Mouse (Mus musculus): Measurements from ENCODE around the gene Tcf15. TPM values are rescaled to one million over a fixed set of nuclear protein-coding genes. Genes with fewer than 3 reads are reported as not detected.

Gene Tcf15
- total RNA-seq, 2 experiments from 2014 or later: 29.6 to 38.0 TPM

GRCm38 (mm10) chr2:152128597-152128996 is 14.8 kb upstream of the Tcf15 start:
- no peak for DNase-seq

DNA sequence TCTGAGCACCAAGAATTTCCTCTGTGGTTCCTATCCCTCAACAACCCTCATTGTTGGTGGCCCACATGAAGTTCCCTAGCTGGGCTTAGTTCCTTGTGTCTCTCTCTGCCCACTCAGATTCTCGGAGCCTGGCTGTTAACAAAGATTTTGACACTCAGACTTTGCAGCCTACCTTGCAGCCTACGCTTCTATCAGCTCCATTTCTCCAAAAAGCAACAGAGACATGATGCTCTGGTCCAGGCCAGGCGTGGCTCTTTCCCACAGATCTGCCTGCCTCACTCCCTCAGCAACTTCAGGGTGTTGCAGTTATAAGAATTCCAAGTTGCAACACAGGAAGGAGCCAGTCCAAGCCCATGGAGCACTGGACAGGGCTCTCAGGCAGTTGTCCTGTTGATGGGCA is 13.6 kb upstream of the Tcf15 start:
- no peak for DNase-seq

DNA sequence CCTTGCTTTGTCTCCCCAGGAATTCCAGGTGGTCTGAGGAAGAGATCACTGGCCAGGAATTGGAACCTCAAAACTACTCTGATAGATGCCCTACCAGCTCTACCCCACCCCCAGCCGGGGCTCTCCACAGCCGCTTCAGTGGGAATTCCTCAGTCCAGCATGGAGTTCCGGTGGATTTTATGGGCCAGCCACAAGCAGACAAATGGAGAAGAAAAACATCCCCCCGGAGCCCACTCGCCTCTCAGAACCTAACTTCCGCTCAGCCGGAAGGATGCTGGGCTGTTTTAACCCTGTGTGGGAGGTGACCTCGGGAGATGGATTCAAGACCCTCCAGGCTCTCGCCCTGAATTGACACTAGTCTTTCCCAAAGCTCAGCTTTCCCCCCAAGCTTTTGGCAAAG is 11.3 kb upstream of the Tcf15 start:
- no peak for DNase-seq

DNA sequence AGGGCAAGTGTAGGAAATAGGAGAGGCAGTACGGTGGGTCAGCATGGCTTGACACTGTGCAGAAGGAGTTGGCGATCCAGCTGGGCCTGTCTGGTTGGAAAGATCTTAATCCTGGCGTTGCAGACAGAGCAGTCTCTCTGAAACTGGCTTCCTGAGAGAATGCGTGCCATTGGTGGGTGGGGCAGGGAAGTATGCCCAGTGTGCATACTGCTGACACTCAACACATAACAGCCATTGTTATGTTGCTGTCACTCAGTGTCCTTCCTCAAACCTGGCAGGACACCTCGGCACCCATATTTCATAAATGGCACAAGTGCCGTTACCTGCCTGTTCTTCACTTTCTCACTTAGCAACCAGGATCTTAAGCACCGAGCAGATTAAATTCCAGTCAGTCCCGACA is 10.7 kb upstream of the Tcf15 start:
- DNase-seq: no peak

GRCm38 (mm10) chr2:152139191-152139987 is 4.0 kb upstream of the Tcf15 start:
- DNase-seq: no peak

GRCm38 (mm10) chr2:152140941-152141340 is 2.4 kb upstream of the Tcf15 start:
- no peak for DNase-seq

- no peak for DNase-seq
These were observed 1.9 kb upstream of the Tcf15 start for GRCm38 (mm10) chr2:152141491-152141890.

GRCm38 (mm10) chr2:152142046-152142445 is 1.3 kb upstream of the Tcf15 start:
- DNase-seq: peak; percentile 49

- no peak for DNase-seq
These were observed 790 bp upstream of the Tcf15 start for GRCm38 (mm10) chr2:152142571-152142970.

DNA sequence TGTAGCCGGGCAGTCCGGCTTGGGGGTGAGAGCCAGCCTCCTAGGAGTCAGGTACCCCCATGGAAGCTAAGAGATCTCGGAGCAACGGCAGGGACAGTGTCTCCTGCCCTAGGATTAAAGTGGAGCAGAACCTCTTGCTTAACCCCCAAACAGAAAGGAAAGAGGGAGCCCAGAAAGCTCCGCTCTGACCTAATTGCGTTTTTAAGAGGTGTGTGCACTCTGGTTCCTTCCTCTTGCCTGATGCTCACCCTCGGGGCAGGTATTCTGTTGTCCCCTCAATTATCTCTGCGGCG is 743 bp downstream of the Tcf15 start:
- no peak for DNase-seq

DNA sequence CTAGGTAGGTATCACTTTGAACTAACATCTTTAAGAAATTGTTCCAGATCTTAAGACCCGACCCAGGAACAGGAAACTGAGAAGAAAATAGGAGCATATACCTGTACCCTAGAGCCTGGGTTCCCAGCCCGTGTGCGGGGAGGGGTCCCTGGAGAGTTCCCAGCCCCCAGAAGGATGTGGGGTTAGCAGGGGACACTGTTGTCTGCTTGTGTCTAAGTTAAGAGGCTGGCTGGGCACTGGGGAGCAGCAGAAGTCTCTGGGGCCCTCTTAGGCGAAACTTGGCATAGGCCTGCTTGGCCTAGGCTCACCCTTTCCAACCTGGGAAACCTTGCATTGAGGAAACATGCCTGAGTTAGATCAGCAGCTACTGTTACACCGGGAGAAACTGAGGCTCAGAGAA is 1.1 kb downstream of the Tcf15 start:
- DNase-seq: no peak

DNA sequence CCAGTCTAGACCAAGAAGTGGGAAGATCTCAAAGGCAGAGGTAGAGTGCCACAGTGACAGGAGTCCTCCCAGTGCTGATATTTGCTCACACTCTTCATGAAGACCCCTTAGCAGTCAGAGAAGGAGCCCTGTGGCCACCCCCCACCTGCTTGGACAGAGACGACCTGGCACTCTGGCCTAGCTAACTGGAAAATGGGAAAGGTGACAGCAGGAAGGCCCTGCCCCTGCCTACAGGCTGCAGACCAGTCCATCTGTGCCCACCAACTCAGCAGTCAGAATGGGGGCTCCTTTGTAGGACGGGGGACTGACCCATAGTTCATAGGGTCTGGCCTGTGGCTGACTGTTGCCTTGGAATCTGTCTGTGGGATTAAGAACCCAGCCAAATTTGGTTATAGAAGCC is 2.4 kb downstream of the Tcf15 start:
- DNase-seq: no peak

- DNase-seq: no peak
These were observed 3.7 kb downstream of the Tcf15 start for GRCm38 (mm10) chr2:152147079-152147478.

DNA sequence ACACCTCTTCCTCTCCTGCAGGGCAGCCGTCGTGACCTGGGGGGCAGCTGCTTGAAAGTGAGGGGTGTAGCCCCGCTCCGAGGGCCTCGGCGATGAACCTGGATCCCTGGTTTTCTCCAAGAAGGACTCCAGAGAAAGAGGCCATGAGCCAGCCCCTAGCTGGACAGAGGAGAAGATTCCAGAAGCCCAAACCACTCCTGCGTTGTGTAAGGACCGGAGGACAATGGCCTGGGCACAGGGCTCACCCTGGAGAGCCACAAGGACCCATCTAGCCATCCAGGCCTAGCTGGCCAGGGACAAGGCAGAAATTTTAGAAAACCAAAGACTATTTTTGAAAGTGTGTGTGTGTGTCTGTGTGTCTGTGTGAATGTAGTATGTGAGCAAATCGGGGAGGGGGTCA is 5.3 kb downstream of the Tcf15 start:
- DNase-seq: no peak

GRCm38 (mm10) chr2:152149891-152150290 is 6.5 kb downstream of the Tcf15 start:
- DNase-seq: no peak

- DNase-seq: peak; percentile 40
These were observed 7.0 kb downstream of the Tcf15 start for GRCm38 (mm10) chr2:152150373-152150772.

DNA sequence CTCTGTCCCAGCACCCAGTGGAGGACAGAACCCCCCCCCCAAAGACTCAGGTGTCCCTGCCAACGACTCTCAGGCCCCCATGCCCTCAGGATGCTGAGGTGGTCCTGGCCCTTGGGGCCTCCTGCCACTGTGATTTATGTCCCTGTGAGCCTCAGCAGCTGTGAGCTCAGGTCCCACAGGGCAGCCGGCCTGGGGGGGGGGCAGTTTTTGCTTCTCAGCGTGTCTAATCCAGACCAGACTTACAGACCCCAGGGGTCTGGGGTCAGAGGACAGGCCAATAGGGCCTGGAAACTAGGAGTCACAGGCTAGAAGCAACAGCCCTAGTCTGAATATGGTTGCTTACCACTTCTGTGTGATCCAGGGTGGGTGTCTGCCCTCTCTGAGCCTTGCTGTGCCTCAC is 10.0 kb downstream of the Tcf15 start:
- no peak for DNase-seq

- DNase-seq: peak; percentile 85
These were observed 12.2 kb downstream of the Tcf15 start for GRCm38 (mm10) chr2:152155414-152156208.

GRCm38 (mm10) chr2:152156471-152156870 is 13.1 kb downstream of the Tcf15 start:
- no peak for DNase-seq

DNA sequence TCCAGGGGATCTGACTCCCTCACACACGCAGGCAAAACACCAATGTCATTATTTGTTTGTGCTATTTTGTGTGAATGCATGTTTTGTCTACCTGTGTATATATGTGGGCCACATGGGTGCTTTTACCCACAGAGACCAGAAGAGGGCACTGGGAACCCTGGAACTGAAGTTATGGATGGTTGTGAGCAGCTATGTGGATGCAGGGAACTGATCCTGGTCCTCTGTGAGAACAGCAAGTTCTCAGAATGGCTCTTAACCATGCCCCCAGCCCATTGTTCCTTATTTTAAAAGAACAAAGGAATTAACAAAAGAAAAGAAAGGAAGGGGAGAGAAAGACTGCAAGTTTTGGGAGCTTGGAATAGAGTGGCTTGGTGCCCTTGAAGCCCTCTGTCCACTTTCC is 16.1 kb downstream of the Tcf15 start:
- DNase-seq: no peak

GRCm38 (mm10) chr2:152166257-152166656 is 22.9 kb downstream of the Tcf15 start:
- no peak for DNase-seq

GRCm38 (mm10) chr2:152167851-152168290 is 24.5 kb downstream of the Tcf15 start:
- peak; percentile 68 for DNase-seq

DNA sequence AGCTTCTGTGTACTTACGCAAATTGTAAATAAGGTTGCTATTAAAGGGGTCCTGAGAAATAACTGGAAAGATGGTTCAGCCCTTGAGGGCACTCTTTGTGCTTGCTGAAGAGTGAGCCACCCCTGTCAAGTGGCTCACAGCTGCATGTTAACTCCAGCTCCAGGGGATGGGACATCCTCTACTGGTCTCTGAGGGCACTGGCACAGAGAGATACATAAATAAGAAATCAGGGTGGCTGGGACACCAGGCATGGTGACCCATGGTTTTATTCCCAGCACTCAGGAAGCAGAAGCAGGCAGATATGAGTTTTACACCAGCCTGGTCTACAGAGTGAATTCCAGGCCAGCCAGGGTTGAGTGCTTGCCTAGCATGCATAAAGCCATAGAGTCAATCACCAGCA is 26.0 kb downstream of the Tcf15 start:
- no peak for DNase-seq

GRCm38 (mm10) chr2:152174861-152175260 is 31.5 kb downstream of the Tcf15 start:
- no peak for DNase-seq

Measured in heart, postnatal 4 days (tissue).